22 mouse cellular contexts compared by ENCODE assay signal in the genomic region with DNA sequence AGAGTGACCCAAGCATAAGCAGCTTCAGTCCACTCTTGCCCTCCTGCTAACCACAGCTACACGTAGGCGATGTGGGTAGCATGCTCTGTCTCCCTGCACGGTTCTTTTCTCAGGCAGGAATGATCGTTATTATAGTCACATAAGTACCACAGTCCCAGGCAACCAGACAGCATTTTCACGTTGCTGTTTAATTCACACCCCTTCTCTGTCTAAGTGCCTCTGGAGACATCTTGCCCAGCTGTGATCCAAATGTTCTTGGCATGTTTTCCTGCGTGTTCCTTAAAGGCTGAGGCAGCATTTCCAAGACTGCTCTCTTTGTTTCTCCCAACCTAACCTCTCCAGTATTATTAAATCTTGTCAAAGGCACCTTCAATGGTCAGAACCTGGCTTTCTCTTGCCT.
DNase-seq lines count a peak whose midpoint lies in the region; ATAC-seq and TF ChIP-seq lines count a peak whose summit lies in the region.
"Had no signal": no experiment of that assay in that cellular context is flagged by ENCODE, and none has a peak within 500 bp of the region (broad histone marks: within the 10 kb centered on the region; RNA-seq: fewer than 3 reads in every experiment).

No protein-coding gene starts in this region.

- H3K9me3 ChIP-seq in limb, embryonic 14.5 days (ENCODE audit: control insufficient read depth, low read length), result no peaks in the 10 kb centered on the region
- H3K9me3 ChIP-seq in limb, embryonic 10.5 days (replicated peaks), result no peaks in the 10 kb centered on the region
- H3K9me3 ChIP-seq: midbrain, embryonic 12.5 days; stomach, embryonic 15.5 days had no signal

- TF ChIP-seq POLR2A in heart, adult 2 months (IDR thresholded peaks at IDR 0.05; ENCODE audit: insufficient read depth, low read depth, low read length), result no peak
- no peak for TF ChIP-seq POLR2A in limb, embryonic 14.5 days (IDR thresholded peaks at IDR 0.05; ENCODE audit: borderline replicate concordance, extremely low read depth, insufficient read depth, insufficient read length)

- no peak overlapping the region for H3K9ac ChIP-seq in heart, adult 2 months (ENCODE audit: low read depth, low read length)
- H3K9ac ChIP-seq in limb, embryonic 14.5 days (ENCODE audit: low read depth, low read length, severe bottlenecking), result no peak overlapping the region
- H3K9ac ChIP-seq: liver, postnatal 0 days; midbrain, embryonic 12.5 days; stomach, embryonic 15.5 days had no signal

- H3K79me2 ChIP-seq in heart, adult 2 months (replicated peaks; ENCODE audit: control insufficient read depth, insufficient read depth, low read length), result no peaks in the 10 kb centered on the region

- TF ChIP-seq CTCF in heart, adult 2 months (IDR thresholded peaks at IDR 0.05), result no peak

- no peak overlapping the region for H3K4me2 ChIP-seq in limb, embryonic 14.5 days (replicated peaks; ENCODE audit: low read depth, low read length, severe bottlenecking)
- H3K4me2 ChIP-seq: midbrain, embryonic 12.5 days; stomach, embryonic 15.5 days had no signal

- no peak for TF ChIP-seq EP300 in heart, adult 2 months (IDR thresholded peaks at IDR 0.05; ENCODE audit: insufficient read depth, low read depth, low read length)

- H3K4me3 ChIP-seq in heart, adult 2 months, result no peak overlapping the region
- no peak overlapping the region for H3K4me3 ChIP-seq in limb, embryonic 14.5 days (replicated peaks; ENCODE audit: low read length)
- no peak overlapping the region for H3K4me3 ChIP-seq in limb, embryonic 10.5 days
- H3K4me3 ChIP-seq: midbrain, embryonic 12.5 days; myocyte; stomach, embryonic 15.5 days had no signal

- H3K27me3 ChIP-seq in heart, adult 2 months (ENCODE audit: control insufficient read depth, insufficient read depth, low read length), result no peaks in the 10 kb centered on the region
- no peaks in the 10 kb centered on the region for H3K27me3 ChIP-seq in limb, embryonic 14.5 days (ENCODE audit: control insufficient read depth, insufficient read depth, low read length)
- H3K27me3 ChIP-seq in limb, embryonic 10.5 days (ENCODE audit: low read depth, poor library complexity, severe bottlenecking), result no peaks in the 10 kb centered on the region
- H3K27me3 ChIP-seq: stomach, embryonic 15.5 days had no signal

- no peaks in the 10 kb centered on the region for H3K36me3 ChIP-seq in heart, adult 2 months (ENCODE audit: control insufficient read depth, insufficient read depth, low read length)
- no peaks in the 10 kb centered on the region for H3K36me3 ChIP-seq in limb, embryonic 14.5 days (ENCODE audit: control insufficient read depth, insufficient read depth, low read length)
- 0 out of 2 replicates have a peak, but pooled peaks cover 9% of the 10 kb centered on the region for H3K36me3 ChIP-seq in limb, embryonic 10.5 days
- H3K36me3 ChIP-seq: midbrain, embryonic 12.5 days; stomach, embryonic 15.5 days had no signal

- DNase-seq in adrenal gland, postnatal 10 days, result peak; percentile 12
- DNase-seq in adrenal gland, adult 18-20 months (ENCODE audit: low spot score in 2 of 2), result no peak
- peak; percentile 49 to 55 for DNase-seq in heart, postnatal 10 days
- DNase-seq in heart, adult 2 months, result no peak
- DNase-seq in limb, embryonic 14.5 days (ENCODE audit: low spot score), result peak; percentile 33
- DNase-seq in limb, embryonic 10.5 days (ENCODE audit: low spot score), result no peak
- peak; percentile 8 for DNase-seq in urinary bladder, postnatal 14 days (ENCODE audit: low spot score)
- DNase-seq in urinary bladder, postnatal 25 days (ENCODE audit: low spot score), result no peak
- DNase-seq: adrenal gland, adult 8-10 months; cerebellum, adult 11 months; cerebellum, postnatal 10 days; gastrocnemius, postnatal 25 days; kidney, adult 11 months; kidney, postnatal 25 days; liver, postnatal 0 days; lung, postnatal 36 days; right cerebral cortex, postnatal 25 days; thymus, adult 18-20 months; thymus, postnatal 4 days had no signal

- intact Hi-C loops in heart, postnatal 10 days (cut with DNase I), result no loop called here
- intact Hi-C loops in heart, adult 2 months (cut with DNase I), result no loop called here

- no peak overlapping the region for H3K27ac ChIP-seq in heart, adult 2 months
- H3K27ac ChIP-seq in limb, embryonic 14.5 days (replicated peaks; ENCODE audit: low read depth, low read length), result no peak overlapping the region
- no peak overlapping the region for H3K27ac ChIP-seq in limb, embryonic 10.5 days
- H3K27ac ChIP-seq: midbrain, embryonic 12.5 days; stomach, embryonic 15.5 days had no signal

- H3K4me1 ChIP-seq in heart, adult 2 months (ENCODE audit: control insufficient read depth, insufficient read depth, low read length), result no peaks in the 10 kb centered on the region
- H3K4me1 ChIP-seq in limb, embryonic 14.5 days (ENCODE audit: control insufficient read depth, insufficient read depth, low read length), result peaks cover 8% of the 10 kb centered on the region
- peaks cover 16% of the 10 kb centered on the region; the same call in 1 of the 2 replicates for H3K4me1 ChIP-seq in limb, embryonic 10.5 days
- H3K4me1 ChIP-seq: midbrain, embryonic 12.5 days; stomach, embryonic 15.5 days had no signal

- 0 out of 2 replicates have a peak, but pooled peaks have one; percentile 15 for ATAC-seq in limb, embryonic 14.5 days (ENCODE audit: low FRiP score, low read depth)
- ATAC-seq: liver, postnatal 0 days had no signal

- WGBS in heart, adult 2 months, result 80% methylated on average over 6 of the region's 6 CpGs
- 51% methylated on average over 6 of the region's 6 CpGs for WGBS in limb, embryonic 14.5 days
- WGBS in limb, embryonic 10.5 days, result 92% methylated on average over 6 of the region's 6 CpGs

Comparison
In these comparisons a context has a peak if more than half of its experiments do, and no peak if none do; other contexts are left out.
1. DNase-seq: peak in adrenal gland, postnatal 10 days (single experiment), heart, postnatal 10 days (2 of 2), limb, embryonic 14.5 days (single experiment) and urinary bladder, postnatal 14 days (single experiment); none in adrenal gland, adult 18-20 months (0 of 2), heart, adult 2 months (0 of 2), limb, embryonic 10.5 days (single experiment) and urinary bladder, postnatal 25 days (single experiment).